ENCODE assay signal across 32 mouse cellular contexts in the genomic region with DNA sequence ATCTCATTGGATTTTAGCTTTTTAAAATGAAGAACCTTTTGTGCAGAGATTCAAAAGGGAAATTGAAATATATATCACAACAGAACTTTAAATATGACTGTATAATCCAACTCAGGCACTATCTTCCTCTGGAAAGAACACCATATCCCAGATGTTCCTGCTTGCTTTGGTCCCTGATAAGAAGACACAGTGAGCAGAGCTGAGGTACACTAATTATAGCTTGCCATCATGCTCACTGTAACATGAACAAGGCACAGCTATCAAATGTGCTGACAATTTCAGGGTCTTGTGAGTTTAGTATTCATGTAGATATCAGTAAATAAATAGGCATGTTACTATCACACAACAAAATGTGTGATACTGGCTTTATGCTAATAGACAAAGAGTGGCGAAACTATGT.
"Had no signal": no experiment of that assay in that cellular context is flagged by ENCODE, and none has a peak within 500 bp of the region (broad histone marks: within the 10 kb centered on the region; RNA-seq: fewer than 3 reads in every experiment).

No protein-coding gene starts in this region.

- H3K9me3 ChIP-seq: limb, embryonic 10.5 days; limb, embryonic 12.5 days; limb, embryonic 13.5 days; limb, embryonic 15.5 days; liver, embryonic 12.5 days; liver, embryonic 13.5 days; liver, embryonic 15.5 days; lung, embryonic 15.5 days; megakaryocyte, embryonic 14.5 days; midbrain, embryonic 10.5 days; midbrain, embryonic 12.5 days; midbrain, embryonic 13.5 days; midbrain, embryonic 15.5 days; neural tube, embryonic 12.5 days had no signal

- H3K27me3 ChIP-seq: limb, embryonic 12.5 days; limb, embryonic 13.5 days; limb, embryonic 15.5 days; liver, embryonic 12.5 days; liver, embryonic 13.5 days; liver, embryonic 15.5 days; lung, embryonic 15.5 days; megakaryocyte, embryonic 14.5 days; midbrain, embryonic 12.5 days; midbrain, embryonic 13.5 days; midbrain, embryonic 15.5 days; neural tube, embryonic 12.5 days had no signal

- H3K4me2 ChIP-seq: limb, embryonic 12.5 days; limb, embryonic 13.5 days; limb, embryonic 15.5 days; liver, embryonic 11.5 days; liver, embryonic 12.5 days; liver, embryonic 13.5 days; liver, embryonic 15.5 days; lung, embryonic 14.5 days; lung, embryonic 15.5 days; midbrain, embryonic 11.5 days; midbrain, embryonic 12.5 days; midbrain, embryonic 13.5 days; midbrain, embryonic 15.5 days; neural tube, embryonic 12.5 days had no signal

- H3K9ac ChIP-seq: limb, embryonic 12.5 days; limb, embryonic 13.5 days; limb, embryonic 15.5 days; liver, embryonic 12.5 days; liver, embryonic 13.5 days; liver, embryonic 14.5 days; liver, embryonic 15.5 days; liver, postnatal 0 days; lung, embryonic 14.5 days; lung, embryonic 15.5 days; midbrain, embryonic 12.5 days; midbrain, embryonic 13.5 days; midbrain, embryonic 15.5 days; neural tube, embryonic 12.5 days had no signal

- H3K4me3 ChIP-seq: limb, embryonic 10.5 days; limb, embryonic 12.5 days; limb, embryonic 13.5 days; limb, embryonic 15.5 days; liver, embryonic 12.5 days; liver, embryonic 13.5 days; liver, embryonic 15.5 days; lung, embryonic 15.5 days; megakaryocyte, embryonic 14.5 days; midbrain, embryonic 10.5 days; midbrain, embryonic 12.5 days; midbrain, embryonic 13.5 days; midbrain, embryonic 15.5 days; myocyte; neural tube, embryonic 12.5 days had no signal

- H3K27ac ChIP-seq: limb, embryonic 10.5 days; limb, embryonic 12.5 days; limb, embryonic 13.5 days; limb, embryonic 15.5 days; liver, embryonic 12.5 days; liver, embryonic 13.5 days; liver, embryonic 14.5 days; liver, embryonic 15.5 days; lung, embryonic 15.5 days; macrophage; midbrain, embryonic 10.5 days; midbrain, embryonic 12.5 days; midbrain, embryonic 13.5 days; midbrain, embryonic 15.5 days; neural tube, embryonic 12.5 days had no signal

- ATAC-seq: liver, embryonic 12.5 days; liver, postnatal 0 days; lung, postnatal 0 days; midbrain, embryonic 13.5 days; midbrain, embryonic 15.5 days; midbrain, embryonic 16.5 days had no signal

- DNase-seq: left cerebral cortex, postnatal 4 days; liver; liver, embryonic 13.5 days; liver, postnatal 0 days; lung, adult 18-20 months; lung, adult 2 months; lung, embryonic 14.5 days; lung, postnatal 10 days; lung, postnatal 14 days; lung, postnatal 36 days; lung, postnatal 4 days; midbrain, embryonic 14.5 days had no signal

- H3K36me3 ChIP-seq: limb, embryonic 10.5 days; limb, embryonic 12.5 days; limb, embryonic 13.5 days; limb, embryonic 15.5 days; liver, embryonic 12.5 days; liver, embryonic 13.5 days; liver, embryonic 15.5 days; lung, embryonic 15.5 days; midbrain, embryonic 10.5 days; midbrain, embryonic 12.5 days; midbrain, embryonic 13.5 days; midbrain, embryonic 15.5 days; neural tube, embryonic 12.5 days had no signal

- H3K4me1 ChIP-seq: limb, embryonic 10.5 days; limb, embryonic 12.5 days; limb, embryonic 13.5 days; limb, embryonic 15.5 days; liver, embryonic 12.5 days; liver, embryonic 13.5 days; liver, embryonic 15.5 days; lung, embryonic 15.5 days; megakaryocyte, embryonic 14.5 days; midbrain, embryonic 10.5 days; midbrain, embryonic 12.5 days; midbrain, embryonic 13.5 days; midbrain, embryonic 15.5 days; neural tube, embryonic 12.5 days had no signal
